Mouse (Mus musculus): ENCODE measurements around the gene Itga4.

- TF ChIP-seq POLR2A (IDR thresholded peaks at IDR 0.05; ENCODE audit: insufficient read depth, low read depth, low read length) = no peak
- no peak for TF ChIP-seq CTCF (IDR thresholded peaks at IDR 0.05; ENCODE audit: insufficient read depth, low read depth, low read length)
These were observed 113.9 kb downstream of the Itga4 start for GRCm38 (mm10) chr2:79369061-79369524.
